Mouse (Mus musculus): ENCODE data around the gene Entpd7.

GRCm38 (mm10) chr19:43678467-43679003, 10.9 kb upstream of the Entpd7 start:
- TF ChIP-seq POLR2A (IDR thresholded peaks at IDR 0.05; ENCODE audit: borderline replicate concordance, control insufficient read depth, low read depth, low read length): no peak
- TF ChIP-seq CTCF (IDR thresholded peaks at IDR 0.05; ENCODE audit: control insufficient read depth, insufficient read depth, low read length): no peak
